Mouse (Mus musculus): ENCODE measurements around the gene Cecr2.

- TF ChIP-seq CTCF (IDR thresholded peaks at IDR 0.05; ENCODE audit: borderline replicate concordance, insufficient read depth, low read depth, low read length), result no peak
- TF ChIP-seq POLR2A (IDR thresholded peaks at IDR 0.05; ENCODE audit: borderline replicate concordance, insufficient read depth, low read length), result no peak
Observed at GRCm38 (mm10) chr6:120658848-120659247, 7.3 kb upstream of the Cecr2 start.
